Mouse (Mus musculus) lung, postnatal 0 days (tissue): ENCODE data around the gene Flot1. TPM values are rescaled to one million over a fixed set of nuclear protein-coding genes. Genes with fewer than 3 reads are reported as not detected.

Source experiments
- ATAC-seq: fragments of 200-750 bp; cut with Nextera tagmentation; 2 replicates; pipeline ENCODE4 v1.8.0; 2017; ENCODE audit warnings: moderate library complexity
- DNase-seq: peaks from one replicate; pipeline ENCODE4 v3.0.0-alpha.2; 2016; ENCODE audit warnings: low spot score
- H3K27ac ChIP-seq: fragments of 300-500 bp; sonication (generic); 2 replicates; pipeline ENCODE4 v1.5.1; 2014; ENCODE audit warnings: antibody characterized with exemption, mild to moderate bottlenecking, low read length, mixed read lengths
- H3K27me3 ChIP-seq: fragments of 300-500 bp; sonication (generic); replicated peaks from 2 replicates; pipeline ENCODE4 v1.6.1; 2014; ENCODE audit warnings: low read length, mixed read lengths; ENCODE audit not compliant: insufficient read depth
- H3K36me3 ChIP-seq: fragments of 300-500 bp; sonication (generic); 2 replicates; pipeline ENCODE4 v1.6.1; 2014; ENCODE audit warnings: low read length, mixed read lengths; ENCODE audit not compliant: insufficient read depth
- H3K4me1 ChIP-seq: fragments of 300-500 bp; sonication (generic); 2 replicates; pipeline ENCODE4 v1.6.1; 2014; ENCODE audit warnings: antibody characterized with exemption, low read depth, low read length, mixed read lengths; ENCODE audit not compliant: insufficient read depth
- H3K4me2 ChIP-seq: fragments of 300-500 bp; sonication (generic); replicated peaks from 2 replicates; pipeline ENCODE4 v1.6.1; 2014; ENCODE audit warnings: low read depth, mild to moderate bottlenecking, low read length, moderate library complexity, mixed read lengths
- H3K4me3 ChIP-seq: fragments of 300-500 bp; sonication (generic); 2 replicates; pipeline ENCODE4 v1.5.1; 2014; ENCODE audit warnings: low read depth, low read length
- H3K9ac ChIP-seq: fragments of 300-500 bp; sonication (generic); replicated peaks from 2 replicates; pipeline ENCODE4 v1.6.1; 2014; ENCODE audit warnings: low read depth, mild to moderate bottlenecking
- H3K9me3 ChIP-seq: fragments of 300-500 bp; sonication (generic); 2 replicates; pipeline ENCODE4 v1.6.1; 2016; ENCODE audit warnings: low read length, mixed read lengths
- CTCF ChIP-seq: IDR thresholded peaks from 2 replicates; pipeline ENCODE4 v1.5.1; 2016; ENCODE audit warnings: antibody characterized with exemption, mild to moderate bottlenecking
- EP300 ChIP-seq: IDR thresholded peaks from 2 replicates; pipeline ENCODE4 v1.6.1; 2016; ENCODE audit warnings: antibody characterized with exemption, mild to moderate bottlenecking, control low read depth
- WGBS: fragments of 180-500 bp; shearing (Covaris S2); extraction: QIAGEN DNeasy Blood & Tissue Kit; methylation state at CpG from one replicate; pipeline ENCODE4 v1.1.7; 2014; 5-methylcytosine and 5-hydroxymethylcytosine counted together
- polyA plus RNA-seq: library from polyadenylated mRNA; unstranded; fragments of >200 nt; fragmentation: Nextera tagmentation; extraction: Ambion mirVana; gene quantifications from 2 replicates; pipeline ENCODE4 v1.2.1, GENCODE M21; 2015

Gene Flot1
- polyA plus RNA-seq, 1 experiment from 2014 or later: 106 TPM

GRCm38 (mm10) chr17:35808073-35808472, 15.0 kb upstream of the Flot1 start:
- Histone ChIP-seq H3K9me3 (no peaks in the 10 kb centered on the region), H3K36me3 (no peaks in the 10 kb centered on the region), H3K27me3 (no peaks in the 10 kb centered on the region), H3K4me1 (peaks cover 24% of the 10 kb centered on the region), H3K27ac (peak overlapping the region; percentile 78), H3K9ac (no peak overlapping the region), H3K4me2 (no peak overlapping the region), H3K4me3 (no peak overlapping the region)
- TF ChIP-seq CTCF (no peak), EP300 (peak; percentile 94)
- WGBS: 21% methylated on average over 9 of the region's 9 CpGs
- peak; percentile 91 for DNase-seq
- peak; percentile 73 for ATAC-seq

DNA sequence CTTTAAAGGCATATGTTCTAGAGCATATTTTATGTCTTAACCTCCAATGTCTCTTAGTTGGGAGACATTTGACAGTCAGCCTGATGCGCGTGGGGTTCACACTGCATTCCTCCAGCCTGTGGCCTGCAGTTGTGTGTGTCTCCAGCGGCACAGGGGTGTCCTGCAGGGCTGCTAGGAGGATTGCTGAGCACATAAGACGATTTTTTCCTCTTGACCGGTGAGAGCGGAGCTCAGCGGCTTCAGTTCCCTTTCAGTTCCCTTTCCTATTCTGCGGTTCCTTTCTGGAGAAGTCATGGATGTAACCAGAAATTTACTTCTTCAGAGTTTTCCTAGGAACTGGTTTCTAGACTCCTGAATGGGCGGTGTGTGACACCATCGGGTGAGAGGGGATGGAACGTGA, 13.6 kb upstream of the Flot1 start:
- H3K36me3 ChIP-seq: no peaks in the 10 kb centered on the region
- DNase-seq (no peak), ATAC-seq (no peak)
- 86% methylated on average over 11 of the region's 11 CpGs for WGBS
- no peak overlapping the region for H3K9ac ChIP-seq
- no peak for TF ChIP-seq CTCF
- TF ChIP-seq EP300: no peak
- H3K4me1 ChIP-seq: peaks cover 30% of the 10 kb centered on the region
- no peak overlapping the region for H3K4me2 ChIP-seq
- no peaks in the 10 kb centered on the region for H3K9me3 ChIP-seq
- no peaks in the 10 kb centered on the region for H3K27me3 ChIP-seq
- H3K27ac ChIP-seq: no peak overlapping the region
- H3K4me3 ChIP-seq: no peak overlapping the region

GRCm38 (mm10) chr17:35810900-35811648, 12.0 kb upstream of the Flot1 start:
- TF ChIP-seq CTCF (no peak), EP300 (no peak)

DNA sequence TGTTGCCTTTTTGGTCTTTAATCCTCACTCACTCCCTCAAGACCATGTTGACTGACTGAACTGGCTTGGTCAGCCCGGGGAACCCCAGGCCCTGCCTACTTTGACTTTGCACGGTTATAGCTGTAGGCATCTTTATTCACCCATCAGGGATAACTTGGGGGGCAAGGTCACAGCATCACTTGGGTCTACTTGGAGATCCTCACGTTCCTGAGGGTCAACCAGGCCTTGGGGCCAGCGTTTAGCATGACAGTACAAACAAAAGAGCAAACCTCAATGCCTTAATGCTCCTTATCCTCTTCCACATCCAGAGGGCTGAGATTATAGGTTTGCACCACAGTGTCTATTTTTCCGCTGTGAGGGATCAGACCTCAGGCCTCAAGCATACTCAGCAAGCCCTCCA, 10.7 kb upstream of the Flot1 start:
- DNase-seq: no peak
- 0 out of 2 replicates have a peak overlapping the region, but pooled peaks have one; percentile 11 for H3K4me2 ChIP-seq
- H3K9ac ChIP-seq: no peak overlapping the region
- no peaks in the 10 kb centered on the region for H3K27me3 ChIP-seq
- no peaks in the 10 kb centered on the region for H3K36me3 ChIP-seq
- ATAC-seq: no peak
- whole genome bisulfite sequencing: 58% methylated on average over 5 of the region's 5 CpGs
- TF ChIP-seq EP300 (no peak), CTCF (no peak)
- H3K4me1 ChIP-seq: peaks cover 43% of the 10 kb centered on the region
- H3K9me3 ChIP-seq: no peaks in the 10 kb centered on the region
- H3K27ac ChIP-seq: peak overlapping the region; percentile 97
- no peak overlapping the region for H3K4me3 ChIP-seq

More at GRCm38 (mm10) chr17:35810900-35811648, 12.0 kb upstream of the Flot1 start:
- Histone ChIP-seq H3K9ac (no peak overlapping the region), H3K36me3 (no peaks in the 10 kb centered on the region), H3K4me1 (peaks cover 41% of the 10 kb centered on the region), H3K27ac (peak overlapping the region; percentile 49; the same call in 1 of the 2 replicates), H3K4me3 (no peak overlapping the region), H3K27me3 (no peaks in the 10 kb centered on the region), H3K4me2 (no peak overlapping the region), H3K9me3 (no peaks in the 10 kb centered on the region)
- 49% methylated on average over 5 of the region's 5 CpGs for WGBS
- ATAC-seq (no peak), DNase-seq (no peak)

DNA sequence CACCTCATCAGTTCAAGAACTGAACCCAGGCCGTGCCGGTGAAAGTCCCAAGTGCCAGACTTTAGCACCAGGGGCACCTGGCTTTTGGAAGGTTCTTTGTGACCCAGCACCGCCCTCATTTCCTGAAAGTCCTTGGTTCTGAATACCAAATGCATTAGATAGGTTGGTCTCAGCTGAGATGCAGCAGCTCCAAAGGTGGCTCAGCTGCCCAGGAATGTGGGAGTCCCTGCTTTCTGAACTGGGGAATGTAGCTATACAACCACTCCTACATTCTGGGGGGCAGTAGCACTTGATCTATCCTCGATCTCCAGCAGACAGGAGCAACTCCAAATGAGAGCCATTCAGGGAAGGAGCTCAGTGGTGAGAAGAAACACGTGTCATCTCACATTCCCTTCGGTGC, 10.3 kb upstream of the Flot1 start:
- 33% methylated on average over 6 of the region's 6 CpGs for WGBS
- Histone ChIP-seq H3K9ac (no peak overlapping the region), H3K36me3 (no peaks in the 10 kb centered on the region), H3K4me3 (no peak overlapping the region), H3K27me3 (no peaks in the 10 kb centered on the region), H3K9me3 (no peaks in the 10 kb centered on the region), H3K4me1 (peaks cover 43% of the 10 kb centered on the region), H3K27ac (peak overlapping the region; percentile 97), H3K4me2 (0 out of 2 replicates have a peak overlapping the region, but pooled peaks have one; percentile 11)
- DNase-seq (peak; percentile 75), ATAC-seq (peak; percentile 61)
- TF ChIP-seq CTCF (no peak), EP300 (peak; percentile 69; the same call in 1 of the 2 replicates)

DNA sequence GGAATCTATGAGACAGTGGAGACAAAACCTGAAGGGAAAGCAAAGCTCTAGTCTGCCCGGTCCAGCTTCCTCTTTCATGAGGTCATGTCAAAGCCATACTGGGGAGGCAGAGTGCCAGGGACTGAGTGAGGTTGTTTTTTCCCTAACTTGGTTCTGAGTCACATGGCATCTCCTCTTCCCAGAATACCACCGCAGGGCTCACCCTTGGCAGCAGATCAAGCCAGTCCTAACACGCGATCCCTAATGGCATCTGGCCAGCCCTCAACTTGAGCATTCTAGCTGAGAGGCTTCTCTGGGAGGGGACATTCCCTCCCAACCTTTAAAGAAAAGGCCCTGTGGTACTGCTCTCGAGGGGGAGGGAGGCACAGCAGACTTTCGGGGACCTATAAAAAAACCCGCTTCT, 9.8 kb upstream of the Flot1 start:
- H3K27me3 ChIP-seq: no peaks in the 10 kb centered on the region
- H3K4me2 ChIP-seq: 0 out of 2 replicates have a peak overlapping the region, but pooled peaks have one; percentile 11
- no peak overlapping the region for H3K9ac ChIP-seq
- no peaks in the 10 kb centered on the region for H3K9me3 ChIP-seq
- peaks cover 43% of the 10 kb centered on the region for H3K4me1 ChIP-seq
- 5% methylated on average over 7 of the region's 7 CpGs for WGBS
- ATAC-seq: peak; percentile 92
- peak; percentile 99 for DNase-seq
- TF ChIP-seq CTCF (no peak), EP300 (peak; percentile 95)
- H3K36me3 ChIP-seq: no peaks in the 10 kb centered on the region
- H3K4me3 ChIP-seq: no peak overlapping the region
- peak overlapping the region; percentile 97 for H3K27ac ChIP-seq
